Mouse (Mus musculus) left cerebral cortex, postnatal 14 days (tissue): ENCODE measurements around the gene Ezr. TPM values are rescaled to one million over a fixed set of nuclear protein-coding genes. Genes with fewer than 3 reads are reported as not detected.

Experiments used
- DNase-seq, 2 experiments: peaks; one replicate each; pipeline ENCODE4 v3.0.0; 2021 to 2022; ENCODE audit warnings: low spot score in 2 of 2, mixed read lengths in 1 of 2
- intact Hi-C: fragments of 180-260 bp; cut with DNase I; formaldehyde crosslinking; loops from one replicate; pipeline ENCODE4 v1.15.1; 2025
- total RNA-seq, 2 experiments: library from RNA; stranded (reverse); gene quantifications; 2 replicates each; pipeline ENCODE4 v1.2.3; 2021

The Ezr gene
- total RNA-seq, 2 experiments from 2014 or later: 43.6 to 47.9 TPM

- no peak for DNase-seq
- intact Hi-C loops: no loop called here
Measured at GRCm38 (mm10) chr17:6751221-6751859, 31.2 kb downstream of the Ezr start.

GRCm38 (mm10) chr17:6748779-6749464, 33.7 kb downstream of the Ezr start:
- intact Hi-C loops: no loop called here
- DNase-seq: no peak

GRCm38 (mm10) chr17:6747478-6747877, 35.1 kb downstream of the Ezr start:
- no peak for DNase-seq
- intact Hi-C loops: no loop called here

GRCm38 (mm10) chr17:6746452-6747231, 35.9 kb downstream of the Ezr start:
- intact Hi-C loops: no loop called here
- no peak for DNase-seq

GRCm38 (mm10) chr17:6745975-6746374, 36.6 kb downstream of the Ezr start:
- no peak for DNase-seq

GRCm38 (mm10) chr17:6745503-6745902, 37.1 kb downstream of the Ezr start:
- intact Hi-C loops: no loop called here
- DNase-seq: no peak

More at GRCm38 (mm10) chr17:6745975-6746374, 36.6 kb downstream of the Ezr start:
- intact Hi-C loops: no loop called here

- intact Hi-C loops: no loop called here
- no peak for DNase-seq
Measured at GRCm38 (mm10) chr17:6744871-6745270, 37.7 kb downstream of the Ezr start.

- DNase-seq: no peak
- intact Hi-C loops: no loop called here
Measured at GRCm38 (mm10) chr17:6744366-6744765, 38.2 kb downstream of the Ezr start.

- DNase-seq: no peak
- intact Hi-C loops: no loop called here
Measured at GRCm38 (mm10) chr17:6743787-6744239, 38.8 kb downstream of the Ezr start.

- DNase-seq: no peak
- intact Hi-C loops: no loop called here
Measured at GRCm38 (mm10) chr17:6743039-6743575, 39.5 kb downstream of the Ezr start.

- intact Hi-C loops: no loop called here
- peak; percentile 36 to 39 for DNase-seq
Measured at GRCm38 (mm10) chr17:6742083-6743038, 40.2 kb downstream of the Ezr start.

GRCm38 (mm10) chr17:6741271-6741670, 41.3 kb downstream of the Ezr start:
- no peak for DNase-seq
- intact Hi-C loops: no loop called here

- no peak for DNase-seq
- intact Hi-C loops: no loop called here
Measured at GRCm38 (mm10) chr17:6740331-6741170, 42.0 kb downstream of the Ezr start.

GRCm38 (mm10) chr17:6739756-6740155, 42.8 kb downstream of the Ezr start:
- intact Hi-C loops: no loop called here
- no peak for DNase-seq

GRCm38 (mm10) chr17:6739266-6739665, 43.3 kb downstream of the Ezr start:
- intact Hi-C loops: no loop called here
- DNase-seq: no peak

- intact Hi-C loops: no loop called here
- no peak for DNase-seq
Measured at GRCm38 (mm10) chr17:6738836-6739235, 43.7 kb downstream of the Ezr start.

GRCm38 (mm10) chr17:6737273-6737997, 45.1 kb downstream of the Ezr start:
- intact Hi-C loops: no loop called here
- DNase-seq: no peak
